ENCODE assay signal across 9 mouse cellular contexts in genomic region chr2:148407870-148408760, GRCm38 (mm10). TPM values are rescaled to one million over a fixed set of nuclear protein-coding genes. Genes with fewer than 3 reads are reported as not detected.
A peak's percentile ranks its signal among the peaks of the same experiment; 100 is the strongest.
DNase-seq lines count a peak whose midpoint lies in the region; ATAC-seq and TF ChIP-seq lines count a peak whose summit lies in the region.
"Had no signal": no experiment of that assay in that cellular context is flagged by ENCODE, and none has a peak within 500 bp of the region (broad histone marks: within the 10 kb centered on the region; RNA-seq: fewer than 3 reads in every experiment).

TSS of gene Thbd (minus strand) at chr2:148408188.

- H3K4me3 ChIP-seq in embryonic facial prominence, embryonic 15.5 days (replicated peaks) = peak within 1 kb of the TSS; percentile 42
- H3K4me3 ChIP-seq in heart, embryonic 15.5 days = peak within 1 kb of the TSS; percentile 54
- peak within 1 kb of the TSS; percentile 45 for H3K4me3 ChIP-seq in kidney, postnatal 0 days (replicated peaks; ENCODE audit: low read depth, low read length)

- H3K9ac ChIP-seq in embryonic facial prominence, embryonic 15.5 days = 0 out of 2 replicates have a peak within 1 kb of the TSS, but pooled peaks have one; percentile 37
- H3K9ac ChIP-seq in heart, embryonic 15.5 days = peak within 1 kb of the TSS; percentile 57
- peak within 1 kb of the TSS; percentile 52 for H3K9ac ChIP-seq in kidney, postnatal 0 days (ENCODE audit: low read depth, low read length)

- WGBS in embryonic facial prominence, embryonic 15.5 days = 1% methylated on average over 35 of the region's 35 CpGs
- 2% methylated on average over 35 of the region's 35 CpGs for WGBS in heart, embryonic 15.5 days
- WGBS in kidney, postnatal 0 days = 4% methylated on average over 35 of the region's 35 CpGs

- H3K4me1 ChIP-seq in embryonic facial prominence, embryonic 15.5 days = peaks cover 31% of the 10 kb centered on the region
- H3K4me1 ChIP-seq in heart, embryonic 15.5 days (replicated peaks) = peaks cover 30% of the 10 kb centered on the region
- H3K4me1 ChIP-seq in kidney, postnatal 0 days (replicated peaks; ENCODE audit: insufficient read depth, low read length) = peaks cover 19% of the 10 kb centered on the region

- no peak within 1 kb of the TSS; the same call in 1 of the 2 replicates for H3K27ac ChIP-seq in embryonic facial prominence, embryonic 15.5 days (replicated peaks)
- H3K27ac ChIP-seq in heart, embryonic 15.5 days = peak within 1 kb of the TSS; percentile 46
- H3K27ac ChIP-seq in kidney, postnatal 0 days = peak within 1 kb of the TSS; percentile 16; the same call in 1 of the 2 replicates

- DNase-seq in layer of hippocampus, adult 11-12 months (ENCODE audit: low spot score) = peak; percentile 15
- DNase-seq in layer of hippocampus, postnatal 14 days (ENCODE audit: low spot score in 2 of 2) = no peak
- peak; percentile 88 for DNase-seq in kidney, postnatal 0 days (ENCODE audit: low spot score)
- peak; percentile 92 for DNase-seq in lung, postnatal 10 days
- DNase-seq in ovary, postnatal 14 days (ENCODE audit: low spot score) = peak; percentile 45
- DNase-seq in urinary bladder, postnatal 36 days (ENCODE audit: low spot score in 2 of 2) = peak; percentile 62 to 83

- H3K4me2 ChIP-seq in embryonic facial prominence, embryonic 15.5 days (replicated peaks) = peak within 1 kb of the TSS; percentile 65
- peak within 1 kb of the TSS; percentile 77 for H3K4me2 ChIP-seq in heart, embryonic 15.5 days
- H3K4me2 ChIP-seq in kidney, postnatal 0 days (ENCODE audit: low read length) = peak within 1 kb of the TSS; percentile 69

- peaks cover 39% of the 10 kb centered on the region for H3K27me3 ChIP-seq in embryonic facial prominence, embryonic 15.5 days
- H3K27me3 ChIP-seq in heart, embryonic 15.5 days = peaks cover 24% of the 10 kb centered on the region
- H3K27me3 ChIP-seq in kidney, postnatal 0 days (ENCODE audit: insufficient read depth, low read length) = peaks cover 14% of the 10 kb centered on the region
- H3K27me3 ChIP-seq: CH12.LX had no signal

- peak; percentile 58 for ATAC-seq in embryonic facial prominence, embryonic 15.5 days (ENCODE audit: insufficient number of reproducible peaks, low FRiP score, low TSS enrichment, low read depth)
- peak; percentile 70 for ATAC-seq in heart, embryonic 15.5 days (replicated peaks; ENCODE audit: insufficient number of reproducible peaks, insufficient read depth, low FRiP score, low read depth)
- peak; percentile 64 for ATAC-seq in kidney, postnatal 0 days (replicated peaks; ENCODE audit: low FRiP score, low read depth)

- H3K9me3 ChIP-seq in embryonic facial prominence, embryonic 15.5 days (replicated peaks) = no peaks in the 10 kb centered on the region
- H3K9me3 ChIP-seq in heart, embryonic 15.5 days (replicated peaks) = no peaks in the 10 kb centered on the region
- H3K9me3 ChIP-seq in kidney, postnatal 0 days (replicated peaks; ENCODE audit: low read length) = no peaks in the 10 kb centered on the region

- TF ChIP-seq CTCF in kidney, postnatal 0 days (IDR thresholded peaks at IDR 0.05; ENCODE audit: low read depth) = no peak

- no peaks in the 10 kb centered on the region for H3K36me3 ChIP-seq in embryonic facial prominence, embryonic 15.5 days
- no peaks in the 10 kb centered on the region for H3K36me3 ChIP-seq in heart, embryonic 15.5 days
- H3K36me3 ChIP-seq in kidney, postnatal 0 days (ENCODE audit: insufficient read depth, low read length) = no peaks in the 10 kb centered on the region

RNA-seq across cellular contexts. Expression of gene Thbd, which starts in this region (rescaled TPM):
- total RNA-seq in layer of hippocampus, postnatal 14 days (2021) = 1 to 10 TPM; 3.3 to 4.3 TPM
- 21.7 and 23.0 TPM in 2 replicates for polyA plus RNA-seq in embryonic facial prominence, embryonic 15.5 days (2015; fragmentation: Nextera tagmentation; extraction: Ambion mirVana)
- polyA plus RNA-seq in heart, embryonic 15.5 days (2015; fragmentation: Nextera tagmentation; extraction: Ambion mirVana) = 15.9 and 22.8 TPM in 2 replicates
- polyA plus RNA-seq in kidney, postnatal 0 days (2015; fragmentation: Nextera tagmentation; extraction: Ambion mirVana) = 14.7 and 14.8 TPM in 2 replicates
- total RNA-seq: CH12.LX had no signal

Comparison
In these comparisons a context has a peak if more than half of its experiments do, and no peak if none do; other contexts are left out.
1. DNase-seq: peak in layer of hippocampus, adult 11-12 months (single experiment), kidney, postnatal 0 days (single experiment), lung, postnatal 10 days (single experiment), ovary, postnatal 14 days (single experiment) and urinary bladder, postnatal 36 days (2 of 2); none in layer of hippocampus, postnatal 14 days (0 of 2).
2. Peak in every context shown above with its lines, with median percentiles within 50 percentile points of each other: ATAC-seq, H3K4me2 ChIP-seq, H3K4me3 ChIP-seq and H3K9ac ChIP-seq.